Mouse (Mus musculus): ENCODE data around the gene Gm20388.

The Gm20388 gene

DNA sequence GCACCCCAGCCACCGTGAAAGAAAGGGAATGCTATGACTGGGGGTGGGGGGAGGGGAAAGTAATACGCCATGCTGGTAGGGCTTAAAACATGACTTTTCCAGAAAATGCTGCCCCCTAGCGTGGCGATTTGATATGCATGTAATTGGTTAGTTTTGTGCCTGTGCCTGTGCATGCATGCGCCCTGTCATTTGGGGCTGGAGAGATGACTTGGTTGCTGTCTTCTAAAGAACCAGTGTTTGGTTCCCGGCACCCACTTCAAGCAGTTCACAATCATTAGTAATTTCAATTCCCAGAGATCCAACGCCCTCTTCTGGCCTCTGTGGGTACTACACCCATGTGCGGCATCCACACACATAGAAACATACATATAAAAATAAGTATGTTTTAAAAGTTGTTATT lies 913.2 kb downstream of the Gm20388 start:
- DNase-seq: no peak

DNA sequence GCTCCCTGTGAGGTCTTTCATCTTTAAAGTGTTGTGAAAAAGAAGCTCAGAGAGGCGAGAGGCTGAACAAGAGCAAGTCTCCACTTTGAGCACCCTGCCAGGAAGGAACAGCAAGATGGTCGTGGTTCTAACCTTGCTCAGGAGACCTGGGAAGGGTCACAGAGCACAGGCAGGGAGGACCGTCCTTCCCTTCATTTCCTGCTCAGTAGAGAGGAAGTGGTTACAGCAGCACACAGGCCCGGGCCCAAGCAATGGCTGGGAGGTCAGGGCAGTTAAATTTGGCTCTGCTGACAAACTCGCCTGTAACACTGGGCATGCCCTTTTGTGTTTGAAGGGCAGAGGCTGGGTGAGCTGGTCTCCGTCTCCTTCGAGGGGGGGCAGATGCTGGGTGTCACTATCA lies 914.0 kb downstream of the Gm20388 start:
- DNase-seq: no peak

DNA sequence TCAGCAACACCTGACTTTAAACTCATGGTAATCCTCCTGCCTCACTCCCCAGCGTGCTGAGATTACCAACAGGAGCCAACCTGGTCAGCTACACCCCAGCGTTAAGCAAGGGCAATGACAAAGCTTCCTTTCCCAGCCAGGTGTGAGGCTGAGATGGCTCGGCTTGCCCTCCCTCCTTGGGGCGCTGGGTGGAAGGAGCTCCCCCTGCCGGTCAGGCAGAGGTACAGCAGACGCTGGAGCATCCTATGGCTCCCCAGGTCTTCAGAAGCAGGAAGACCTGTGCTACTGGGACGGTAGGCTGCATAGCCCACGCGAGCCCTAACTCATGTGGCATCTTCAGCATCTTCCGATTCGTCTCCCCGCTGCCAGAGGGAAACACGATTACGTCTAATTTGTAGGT lies 917.6 kb downstream of the Gm20388 start:
- peak; percentile 42 to 45 for DNase-seq

DNA sequence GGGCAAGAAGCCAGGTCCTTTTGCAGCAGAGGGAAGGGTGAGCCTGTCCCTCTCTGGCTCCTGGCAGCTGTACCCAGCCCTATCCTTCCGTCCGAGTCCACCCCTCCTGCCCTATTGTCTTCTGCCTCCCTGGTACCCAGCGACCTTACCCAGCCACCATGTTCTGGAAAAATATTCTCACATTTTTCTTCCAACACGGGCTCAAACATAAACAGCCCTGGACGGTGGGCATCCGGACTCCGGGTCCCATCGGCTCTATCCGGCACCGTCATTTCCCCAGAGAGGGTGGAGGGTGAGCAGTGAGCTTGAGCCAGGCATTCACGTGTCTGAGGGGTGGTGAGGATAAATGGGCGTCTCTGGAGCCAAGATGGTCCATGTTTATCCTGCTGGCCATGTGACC lies 920.0 kb downstream of the Gm20388 start:
- no peak for DNase-seq

DNA sequence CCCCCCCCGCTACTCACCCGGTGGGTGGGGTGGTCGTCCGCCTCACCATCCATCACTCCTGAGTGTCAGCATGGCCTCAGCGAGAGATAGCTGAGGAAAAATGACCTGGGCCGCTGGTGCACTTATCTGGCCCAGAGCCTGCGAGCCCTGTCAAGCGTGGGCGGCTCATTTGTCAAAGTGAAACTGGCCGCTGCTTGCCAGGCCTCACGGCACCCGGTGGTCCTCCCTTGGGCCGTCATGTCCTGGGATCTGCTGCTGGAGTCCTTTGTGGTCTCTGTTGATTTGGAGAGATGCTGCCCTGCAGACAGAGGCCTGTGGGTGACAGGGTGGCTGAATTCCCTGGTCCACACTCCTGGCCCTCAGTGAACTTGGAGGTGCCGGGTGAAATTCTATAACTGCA lies 921.4 kb downstream of the Gm20388 start:
- DNase-seq: no peak

DNA sequence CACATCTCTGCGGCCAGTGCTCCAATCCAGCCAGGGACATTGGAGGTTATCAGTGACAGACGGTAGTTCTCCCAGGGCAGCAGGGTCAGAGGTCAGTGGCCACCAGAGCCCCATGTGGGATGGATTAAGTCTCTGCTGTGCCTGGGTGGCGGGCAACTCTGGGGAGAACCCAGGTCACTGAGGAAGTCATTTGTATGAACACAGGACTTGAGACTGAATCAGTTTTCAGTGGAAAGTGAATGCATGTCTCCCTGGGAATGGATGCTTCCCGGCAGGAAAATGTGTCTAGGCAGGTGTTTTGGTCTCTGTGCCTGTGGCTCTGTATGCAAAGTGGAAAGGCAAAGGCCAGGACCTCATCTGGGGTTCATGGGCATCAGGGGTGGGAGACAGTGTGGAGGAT lies 922.6 kb downstream of the Gm20388 start:
- no peak for DNase-seq

DNA sequence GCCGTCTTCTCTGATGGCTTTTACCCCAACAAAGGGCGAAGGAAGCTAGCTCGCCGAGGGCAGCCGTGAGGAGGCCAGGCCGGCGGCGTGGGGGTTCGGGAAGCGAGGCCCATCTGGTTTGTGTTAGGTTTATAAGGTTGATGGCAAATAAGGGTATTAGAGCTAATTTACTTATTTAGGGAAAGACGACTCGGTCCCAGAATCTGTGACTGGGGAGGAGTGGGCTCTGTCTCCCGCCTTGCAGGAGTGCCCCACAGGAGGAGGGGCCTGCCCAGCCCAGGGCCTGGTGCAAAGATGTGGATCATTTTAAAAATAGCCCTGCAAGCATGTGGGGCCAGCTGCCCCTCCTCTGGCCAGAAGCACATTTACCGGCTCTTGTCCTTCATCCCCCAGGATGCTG lies 928.4 kb downstream of the Gm20388 start:
- no peak for DNase-seq

DNA sequence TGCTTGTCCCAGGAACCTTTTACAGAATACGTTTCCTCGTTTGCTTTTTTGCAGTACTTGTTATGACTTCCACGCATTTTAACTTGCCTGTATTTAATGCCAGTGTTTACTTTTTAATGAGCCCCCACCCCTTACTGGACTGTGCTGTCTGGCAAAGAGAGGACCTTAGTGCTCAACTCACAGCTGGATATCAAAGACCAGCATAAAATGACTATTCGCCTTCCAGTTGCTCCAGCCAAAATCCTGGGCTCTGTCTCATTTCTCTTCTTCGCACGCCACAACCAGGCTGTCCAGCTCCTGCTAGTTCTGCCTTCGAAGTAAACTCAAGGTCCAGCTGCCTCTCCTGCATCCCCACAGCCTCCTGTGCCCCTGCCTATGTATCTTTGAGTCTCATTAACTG lies 932.4 kb downstream of the Gm20388 start:
- DNase-seq: no peak

DNA sequence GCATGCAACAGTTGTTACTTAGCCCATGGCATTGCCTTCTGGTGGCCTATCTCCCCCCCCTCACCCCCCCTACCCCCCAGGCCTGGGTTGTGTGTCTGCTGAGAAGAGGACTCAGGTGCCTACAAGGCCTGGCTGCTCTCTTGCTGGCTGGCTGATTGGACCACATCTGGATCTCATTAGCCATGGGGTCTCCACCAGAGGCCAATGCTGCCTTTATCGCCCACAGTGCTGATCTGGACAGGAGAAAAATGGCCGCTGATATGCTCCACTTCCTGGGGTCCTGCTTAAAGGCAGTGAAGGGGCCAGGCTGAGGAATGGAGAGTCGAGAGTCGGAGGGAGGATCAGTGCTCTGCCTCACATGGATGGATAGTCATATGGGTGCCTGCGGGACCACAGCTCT lies 935.4 kb downstream of the Gm20388 start:
- no peak for DNase-seq

DNA sequence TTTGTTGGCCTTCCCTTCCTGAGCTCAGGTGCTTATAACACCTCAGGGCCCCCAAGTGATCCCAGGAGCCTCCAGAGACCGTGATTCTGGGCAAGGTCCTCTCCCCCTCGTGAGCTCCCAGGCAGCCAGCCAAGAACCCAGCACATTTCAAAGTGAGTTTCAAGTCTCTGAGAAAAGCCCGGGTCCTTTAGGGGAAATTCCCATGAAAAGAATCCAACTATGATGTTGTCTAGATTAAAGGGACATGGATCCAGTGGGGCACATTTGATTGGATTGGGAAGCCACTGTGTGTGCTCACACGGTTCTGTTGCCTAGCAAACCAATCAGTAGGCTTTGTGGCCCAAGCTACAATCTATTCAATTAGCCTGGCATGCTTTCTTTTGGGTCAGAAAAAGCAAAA lies 936.6 kb downstream of the Gm20388 start:
- DNase-seq: peak in 1 of 2 experiments; percentile 34

DNA sequence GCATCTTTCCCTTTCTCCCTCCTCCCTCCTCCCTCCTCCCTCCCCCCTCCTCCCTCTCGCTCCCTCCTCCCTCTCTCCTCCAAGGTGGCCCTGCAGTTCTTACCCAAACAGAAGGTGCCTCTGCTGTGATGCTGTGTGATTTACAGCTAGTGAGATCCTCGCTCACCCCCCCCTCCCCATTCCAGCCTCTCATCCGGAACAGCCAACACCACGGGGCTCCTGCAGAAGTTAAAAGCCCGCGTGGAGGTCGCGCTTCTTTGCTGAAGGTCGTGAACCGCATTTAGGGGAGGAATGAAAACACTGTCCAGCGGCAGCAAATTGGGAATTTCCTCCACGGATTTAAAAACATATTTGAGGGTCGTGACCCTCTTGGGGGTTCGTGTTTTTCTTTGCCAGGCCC lies 937.1 kb downstream of the Gm20388 start:
- no peak for DNase-seq

DNA sequence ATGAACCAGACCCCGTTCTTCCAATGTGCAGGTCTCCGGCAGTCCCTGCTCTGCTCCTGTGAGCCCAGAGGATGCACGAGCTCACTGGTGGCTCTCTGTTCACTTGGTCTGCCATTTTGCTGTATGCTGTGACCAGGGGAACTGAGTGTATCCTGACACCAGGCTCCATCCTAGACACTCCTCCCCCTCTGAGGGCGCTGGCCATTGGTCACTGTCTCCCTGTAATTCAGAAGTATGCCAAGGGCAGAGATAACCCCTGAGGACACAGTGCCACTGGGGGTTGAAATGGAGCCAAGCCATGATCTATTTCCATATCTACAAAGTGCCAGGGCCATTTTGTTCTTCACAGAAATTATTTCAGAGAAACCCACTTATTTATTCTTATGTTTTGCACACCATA lies 937.8 kb downstream of the Gm20388 start:
- no peak for DNase-seq

DNA sequence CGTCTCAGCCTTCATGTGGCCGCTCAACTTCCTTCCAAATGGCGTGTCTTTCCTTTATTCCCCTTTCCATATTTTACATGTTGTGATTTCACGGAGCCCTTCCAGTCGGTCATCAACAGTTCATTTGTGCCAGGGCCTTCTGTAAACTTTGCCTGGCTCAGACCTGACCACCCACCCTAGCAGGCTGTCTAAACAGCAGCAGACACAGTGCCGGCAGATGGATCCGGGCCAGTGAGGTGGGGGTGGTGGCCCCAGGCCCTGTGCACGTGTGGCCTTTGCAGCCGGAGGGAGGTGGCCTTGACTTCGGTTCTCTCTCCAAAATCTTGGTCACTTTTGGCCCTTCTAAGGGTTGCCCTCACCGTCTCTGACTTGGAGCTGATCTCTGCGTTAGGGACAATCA lies 940.8 kb downstream of the Gm20388 start:
- DNase-seq: no peak

DNA sequence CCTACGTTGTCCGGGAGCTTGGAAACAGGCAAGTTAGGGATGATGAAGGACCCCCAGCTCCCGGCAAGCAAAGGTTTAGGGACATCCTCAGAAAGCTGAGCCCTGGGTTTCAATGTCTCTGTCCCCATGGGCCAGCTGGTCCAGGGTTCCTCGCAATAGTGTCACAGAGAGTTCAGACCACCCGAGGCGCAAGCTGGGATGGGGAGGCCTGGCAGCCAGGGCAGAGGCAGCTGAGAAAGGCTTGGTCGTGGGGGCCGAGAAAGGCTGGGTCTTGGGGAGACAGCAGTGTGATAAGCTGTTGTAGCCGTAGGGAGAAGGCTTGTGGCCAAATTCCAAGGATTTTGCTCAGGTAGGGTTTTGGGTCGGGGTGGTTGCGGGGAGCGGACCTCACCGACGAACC lies 949.2 kb downstream of the Gm20388 start:
- DNase-seq: no peak

DNA sequence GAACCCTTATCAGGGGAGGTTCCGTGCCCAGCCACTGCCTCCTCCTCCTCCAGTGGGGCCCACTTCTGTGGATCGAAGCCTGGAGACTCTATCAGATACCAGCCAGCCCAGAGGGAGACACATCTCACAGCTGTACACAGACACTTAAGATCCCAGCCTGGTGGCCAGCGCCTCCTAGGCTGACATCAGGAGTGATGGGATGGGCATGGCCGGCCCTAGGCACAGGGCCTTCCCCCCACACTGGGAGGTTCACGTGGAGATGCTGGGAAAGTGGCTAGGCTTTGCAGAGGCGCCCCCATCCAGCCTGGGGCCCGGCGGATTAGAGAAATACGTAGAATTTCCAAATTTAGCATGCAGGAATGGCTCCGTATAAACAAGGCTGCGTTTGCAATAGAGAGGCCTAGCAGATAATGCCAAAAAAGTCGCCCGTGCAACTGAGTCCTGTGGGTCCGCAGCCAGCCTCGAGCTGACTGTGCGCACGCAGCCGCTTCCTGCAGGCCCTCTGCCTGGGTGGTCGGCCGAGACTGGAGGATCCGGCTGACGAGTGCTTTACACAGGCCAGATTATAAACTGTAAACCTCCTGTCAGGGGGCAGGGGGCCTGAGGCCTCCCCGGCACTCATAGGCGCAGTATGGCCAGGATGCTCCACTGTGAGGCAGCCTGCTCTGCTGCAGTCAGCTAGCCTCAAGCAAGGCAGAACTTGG lies 949.9 kb downstream of the Gm20388 start:
- no peak for DNase-seq

DNA sequence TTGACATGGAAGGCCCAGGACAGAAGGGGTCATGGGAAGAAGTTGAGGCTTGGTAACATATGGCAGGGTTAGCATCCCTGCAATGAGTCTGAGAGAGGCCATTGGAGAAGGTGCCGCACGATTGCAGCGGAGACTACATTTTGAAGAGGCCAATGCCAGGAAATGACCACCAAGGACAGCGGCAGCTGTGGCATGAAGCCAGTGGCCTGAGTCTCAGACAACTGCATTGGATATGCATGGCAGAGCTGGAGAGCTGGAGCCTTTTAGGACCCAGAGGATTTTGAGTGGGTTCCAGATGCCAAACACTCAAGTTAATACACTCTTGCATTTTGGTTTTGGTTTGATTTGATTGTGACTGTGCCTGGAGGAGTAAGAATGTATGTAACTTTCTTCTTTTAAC lies 953.0 kb downstream of the Gm20388 start:
- no peak for DNase-seq

DNA sequence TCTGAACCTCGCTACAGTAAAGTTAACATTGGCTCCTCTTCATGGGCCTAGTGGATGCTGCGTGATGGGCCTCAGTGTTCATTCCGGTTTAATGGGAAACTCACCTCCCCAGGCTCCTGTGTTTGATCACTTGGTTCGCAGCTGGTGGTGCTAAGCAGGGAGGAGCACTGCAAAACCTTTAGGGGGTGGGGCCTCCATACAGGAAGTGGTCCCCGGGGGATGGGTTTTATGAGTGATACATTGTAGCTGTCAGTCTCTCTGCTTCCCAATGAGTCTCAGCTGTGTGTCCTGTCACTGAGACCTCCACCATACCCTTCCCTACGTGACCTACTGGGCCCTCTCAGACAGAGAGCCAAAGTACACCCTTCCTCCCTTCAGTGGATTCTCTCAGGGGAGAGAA lies 956.7 kb downstream of the Gm20388 start:
- no peak for DNase-seq

DNA sequence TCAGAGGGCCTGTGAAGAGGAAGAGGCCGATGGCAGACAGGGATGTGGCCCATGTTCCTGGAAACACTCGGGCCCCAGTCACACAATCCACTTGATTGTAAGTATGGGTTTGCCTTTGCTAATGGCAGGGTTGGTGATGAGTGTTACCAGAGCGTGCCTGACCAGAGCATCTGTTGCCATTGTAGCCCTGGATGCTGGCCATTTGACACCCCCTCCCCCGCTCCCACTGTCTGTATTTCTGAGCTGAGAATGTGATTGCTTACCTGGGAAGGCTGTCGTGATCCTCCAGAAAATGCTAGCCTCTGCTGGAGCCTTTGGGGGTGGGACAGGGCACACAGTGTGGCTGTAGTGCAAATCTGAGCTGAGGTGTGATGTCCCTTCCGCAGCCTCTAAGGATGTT lies 962.0 kb downstream of the Gm20388 start:
- DNase-seq: peak; percentile 24 to 63

DNA sequence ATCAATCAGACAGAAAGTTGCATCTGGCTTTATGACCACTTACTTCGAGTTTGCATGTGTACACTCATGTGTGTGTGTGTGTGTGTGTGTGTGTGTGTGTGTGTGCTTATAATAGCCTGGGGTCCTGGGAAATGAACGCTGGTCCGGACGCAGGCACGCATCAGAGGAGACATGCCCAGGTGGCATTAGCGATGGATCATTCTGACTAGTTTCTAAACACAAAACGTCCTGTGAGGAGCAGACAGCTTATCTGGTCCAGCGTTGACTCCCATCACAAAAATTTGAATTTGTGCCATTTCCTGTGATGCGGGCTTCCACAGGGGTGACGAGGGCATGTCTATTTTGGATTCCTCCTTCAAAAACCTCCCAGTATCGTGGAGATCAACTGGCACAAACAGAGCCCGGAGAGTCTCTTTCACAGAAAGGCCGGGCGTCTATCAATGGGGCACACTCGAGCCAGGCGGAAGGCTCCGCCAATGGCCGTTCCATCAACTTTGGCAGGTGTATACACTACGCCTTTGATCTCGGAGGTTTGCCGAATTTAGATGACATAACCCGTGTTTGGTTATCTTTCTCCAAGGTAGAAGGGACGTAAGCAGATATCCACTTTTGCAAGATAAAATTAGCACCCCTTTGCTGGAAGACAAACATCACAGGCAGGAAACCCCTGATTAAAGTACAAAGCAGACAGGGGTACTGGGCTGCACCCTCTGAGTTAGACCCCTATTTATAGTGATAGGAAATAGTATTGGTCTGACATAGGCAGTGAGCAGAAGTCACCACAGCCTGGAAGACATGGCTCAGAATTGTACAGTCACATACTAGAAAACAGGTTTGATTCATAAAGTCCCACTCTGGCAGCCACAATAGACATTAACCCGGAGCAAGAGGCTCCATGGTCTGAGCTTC lies 965.6 kb downstream of the Gm20388 start:
- DNase-seq: no peak

DNA sequence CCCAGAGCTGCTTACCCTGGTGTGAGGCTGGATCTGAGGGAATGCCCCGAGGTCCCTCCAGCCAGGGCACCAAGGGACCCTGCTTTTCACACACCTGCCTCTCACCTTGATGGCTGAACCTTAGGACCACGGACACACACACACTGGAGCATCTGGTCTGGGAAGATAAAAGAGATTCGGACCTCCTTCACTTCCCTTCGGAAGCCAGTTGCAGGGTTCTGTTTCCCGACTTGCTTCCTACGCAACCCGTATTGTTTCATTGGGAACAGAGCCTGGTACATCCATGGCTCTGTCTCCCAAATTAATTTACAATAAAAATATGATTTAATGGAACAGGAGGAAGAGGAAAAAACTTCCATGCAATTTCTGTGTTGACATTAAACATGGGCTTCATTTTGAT lies 966.4 kb downstream of the Gm20388 start:
- no peak for DNase-seq

DNA sequence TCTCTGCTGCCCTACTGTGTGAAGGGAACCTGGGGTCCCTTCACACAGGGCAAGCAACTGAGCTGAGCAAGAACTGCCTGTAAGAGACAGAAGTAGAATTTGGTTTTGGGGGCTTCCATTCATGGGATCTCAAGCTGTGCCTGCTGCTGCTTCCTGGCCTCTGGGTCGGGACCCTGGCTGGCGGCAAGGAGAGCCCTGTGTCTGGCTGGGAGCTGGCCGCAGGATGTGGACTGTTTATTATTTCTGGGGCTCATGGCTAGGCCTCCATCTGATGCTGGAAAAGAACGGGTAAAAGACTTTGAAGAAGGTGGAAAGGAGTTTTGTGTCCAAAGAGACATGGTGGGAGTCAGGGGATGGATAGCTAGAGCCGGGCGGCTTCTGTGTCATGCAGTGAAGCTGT lies 969.3 kb downstream of the Gm20388 start:
- no peak for DNase-seq

DNA sequence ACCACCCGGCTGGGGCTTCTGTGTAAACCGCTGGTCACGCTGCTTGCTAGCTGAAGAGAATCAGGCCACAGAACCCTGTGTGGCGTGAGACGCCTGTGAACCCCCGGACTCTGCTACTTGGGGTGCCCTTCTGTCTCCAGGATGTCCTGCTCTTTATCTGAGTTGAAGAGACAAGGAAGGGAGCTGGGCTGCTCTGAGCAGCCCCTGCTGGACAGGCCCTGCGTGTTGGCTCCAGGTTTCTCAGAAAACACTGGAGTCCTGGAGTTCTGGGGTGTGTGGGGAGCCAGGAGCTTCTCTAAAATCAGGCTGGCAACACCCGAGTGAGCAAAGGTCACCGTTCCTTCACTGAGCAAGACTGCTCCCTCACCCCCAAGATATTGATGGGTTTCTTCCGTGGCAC lies 971.0 kb downstream of the Gm20388 start:
- no peak for DNase-seq

DNA sequence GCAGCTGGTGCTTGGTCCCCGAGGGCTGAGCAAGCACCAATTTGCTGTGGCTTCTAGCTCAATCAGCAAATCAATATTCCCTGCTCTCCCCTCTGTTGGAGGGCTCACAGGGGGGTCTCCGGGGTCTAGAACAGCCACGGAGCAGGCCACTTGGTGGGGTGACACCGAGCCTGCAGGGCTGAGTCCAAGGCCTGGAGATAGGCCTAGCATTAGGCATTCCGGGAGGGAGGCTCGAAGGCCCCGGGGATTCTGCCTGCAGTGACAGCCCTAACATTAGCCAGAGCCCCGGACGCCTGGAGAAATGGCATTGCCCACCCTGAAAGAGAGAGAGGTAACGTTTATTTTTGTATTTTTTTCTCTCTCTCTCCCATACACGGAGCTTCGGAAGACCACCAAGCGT lies 972.0 kb downstream of the Gm20388 start:
- no peak for DNase-seq

DNA sequence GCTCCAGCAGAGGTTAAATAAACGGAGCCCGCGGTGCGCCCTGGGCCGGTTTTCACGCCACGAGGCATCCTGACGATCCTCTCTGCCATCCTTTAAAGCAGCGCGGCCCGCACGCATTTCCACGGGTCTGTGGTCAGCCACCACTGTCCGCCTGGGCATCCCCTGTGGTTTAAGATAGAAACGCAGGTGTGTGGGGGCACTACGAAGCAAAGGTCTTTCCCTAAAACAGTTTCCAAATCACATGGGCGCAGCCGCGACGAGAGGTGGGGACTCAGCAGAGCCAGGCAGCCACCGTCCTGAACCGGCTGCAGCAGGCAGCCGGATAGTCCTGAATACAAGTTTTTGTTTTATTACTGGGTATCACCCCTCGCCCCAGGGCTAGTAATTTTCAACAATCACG lies 972.7 kb downstream of the Gm20388 start:
- DNase-seq: peak in 1 of 2 experiments; percentile 14
